Mouse (Mus musculus) 416B (cell line): Measurements from ENCODE around the gene Rgl1.

Experiments used
- DNase-seq: peaks from one replicate; pipeline ENCODE4 v3.0.0; 2011; ENCODE audit warnings: low read depth

Gene Rgl1

DNA sequence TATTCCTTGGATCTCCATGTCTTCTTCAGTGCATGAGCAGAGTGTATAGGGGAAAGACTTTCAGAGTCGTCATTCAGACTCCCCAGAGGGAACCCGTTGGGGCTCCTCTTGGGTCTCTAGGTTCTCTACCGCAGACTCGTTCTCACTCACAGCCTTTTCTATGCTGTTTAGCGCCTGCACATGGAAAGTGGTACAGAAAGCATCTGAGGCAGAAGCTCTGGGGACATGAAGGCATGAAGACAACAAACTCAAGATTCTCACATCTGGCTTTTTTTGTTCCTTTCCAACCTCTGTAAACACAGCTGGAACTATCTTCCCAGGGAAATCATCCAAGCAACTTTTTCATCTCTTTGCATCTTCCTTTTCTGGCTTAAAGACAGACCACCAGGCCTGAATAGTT is 260.0 kb downstream of the Rgl1 start:
- no peak for DNase-seq

DNA sequence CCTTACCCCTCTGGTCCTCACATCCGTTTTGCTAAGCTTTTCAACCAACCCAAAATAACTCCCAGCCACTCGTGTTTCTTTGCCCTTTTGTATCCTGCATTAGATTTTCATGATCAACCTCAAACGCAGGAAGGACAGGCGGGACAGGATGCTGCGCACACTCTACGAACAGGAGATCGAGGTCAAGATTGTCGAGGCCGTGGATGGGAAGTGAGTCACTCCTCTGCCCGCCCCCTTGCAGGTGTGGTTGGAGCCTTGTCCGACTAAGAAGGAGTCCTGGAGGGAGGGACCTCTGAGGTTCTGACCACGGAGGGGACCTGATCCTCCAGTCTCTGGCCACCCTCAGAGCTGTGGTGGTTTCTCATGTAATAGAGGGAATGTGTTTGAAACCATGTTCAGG is 266.3 kb downstream of the Rgl1 start:
- peak; percentile 70 for DNase-seq

DNA sequence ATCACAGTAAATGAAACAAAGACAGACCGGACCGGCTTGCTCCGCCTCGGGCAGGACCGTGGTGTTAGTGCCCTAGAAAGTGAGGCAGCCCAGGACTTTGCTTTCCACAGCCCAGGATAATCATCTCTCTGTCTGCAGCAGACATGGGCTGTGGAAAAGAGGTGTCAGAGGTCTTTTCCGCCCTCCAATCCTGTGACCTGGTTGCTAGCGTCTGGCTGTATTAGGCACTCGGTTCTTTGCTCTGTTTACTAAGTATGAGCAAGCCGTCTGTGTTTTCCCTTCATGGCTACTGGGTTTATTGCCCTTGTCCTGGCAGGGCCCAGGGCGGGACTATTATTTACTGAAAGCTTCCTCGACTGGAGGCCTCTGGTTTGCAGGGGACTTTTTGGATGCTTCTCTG is 268.6 kb downstream of the Rgl1 start:
- DNase-seq: no peak

DNA sequence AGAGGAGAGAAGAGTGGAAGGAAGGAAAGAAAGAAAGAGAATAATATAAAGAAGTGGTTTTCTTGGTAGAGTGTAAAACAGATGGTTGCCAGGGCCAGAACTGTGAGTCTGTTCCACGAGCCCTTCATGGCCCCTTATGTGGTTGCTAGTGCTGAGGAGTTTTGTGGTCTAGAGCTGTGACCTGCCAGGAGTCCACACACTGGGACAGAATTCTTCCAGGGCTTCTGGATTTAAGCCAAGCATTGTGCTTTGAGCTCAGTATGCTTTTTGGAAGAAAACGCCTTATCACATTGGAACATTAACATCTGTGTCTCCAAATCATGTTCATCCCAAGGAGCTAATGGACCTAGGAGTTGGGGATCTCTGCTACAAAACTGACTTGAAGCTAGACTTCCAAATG is 269.3 kb downstream of the Rgl1 start:
- no peak for DNase-seq

DNA sequence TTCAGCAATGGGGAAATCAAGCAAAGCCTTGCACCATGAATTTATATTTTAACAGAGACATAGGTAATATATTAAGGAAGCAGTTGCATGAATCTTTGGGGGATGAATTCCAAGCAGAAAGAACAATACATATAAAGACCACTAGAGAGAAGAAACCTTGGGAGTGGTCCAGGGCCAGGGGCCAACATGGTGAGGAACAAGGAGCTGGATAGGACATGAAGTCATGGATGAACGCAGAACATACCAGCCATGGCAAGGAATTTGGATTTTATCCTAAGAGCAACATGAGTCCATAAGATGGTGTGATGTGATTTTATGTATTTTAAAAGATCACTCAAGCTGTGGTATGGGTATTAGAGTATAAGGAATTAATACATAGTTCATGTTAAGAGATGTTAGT is 273.9 kb downstream of the Rgl1 start:
- DNase-seq: no peak

DNA sequence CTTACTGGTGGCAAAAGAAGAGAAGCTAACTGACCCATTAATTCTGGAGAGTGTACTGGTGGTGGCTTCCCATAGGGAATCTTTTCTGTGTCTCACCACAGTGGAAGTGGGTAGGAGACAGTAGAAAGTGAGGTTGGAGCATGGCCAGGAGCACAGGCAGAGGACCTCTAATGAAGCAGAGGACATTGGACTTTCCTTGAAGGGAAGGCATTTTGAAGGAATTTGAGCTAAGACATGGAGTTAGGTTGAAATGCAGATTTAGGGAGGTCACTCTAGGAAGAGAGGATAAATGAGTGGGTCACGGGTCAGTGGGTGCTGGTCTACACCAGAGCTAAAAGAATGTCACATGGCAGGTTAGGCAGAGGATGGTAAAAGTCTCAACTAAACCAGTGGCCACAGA is 275.3 kb downstream of the Rgl1 start:
- DNase-seq: no peak

DNA sequence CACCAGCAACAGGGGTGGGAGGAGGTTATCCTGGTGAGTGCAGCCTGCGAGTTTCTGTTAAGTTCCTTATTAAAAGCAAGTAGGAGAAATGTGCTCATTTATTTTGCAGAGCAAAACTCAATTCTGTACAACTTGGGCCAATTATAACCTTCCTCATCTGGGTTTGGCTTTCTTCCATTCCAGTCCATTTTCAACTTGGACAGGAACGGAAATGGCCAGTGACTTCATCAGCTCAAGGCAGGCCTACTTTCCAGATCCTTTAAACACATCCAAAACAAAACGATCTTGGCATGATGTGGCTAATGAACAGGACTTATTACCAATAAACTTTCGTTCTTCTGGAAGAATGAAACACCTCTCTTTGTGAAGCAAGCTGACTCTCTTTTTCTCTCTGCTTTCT is 290.0 kb downstream of the Rgl1 start:
- no peak for DNase-seq

DNA sequence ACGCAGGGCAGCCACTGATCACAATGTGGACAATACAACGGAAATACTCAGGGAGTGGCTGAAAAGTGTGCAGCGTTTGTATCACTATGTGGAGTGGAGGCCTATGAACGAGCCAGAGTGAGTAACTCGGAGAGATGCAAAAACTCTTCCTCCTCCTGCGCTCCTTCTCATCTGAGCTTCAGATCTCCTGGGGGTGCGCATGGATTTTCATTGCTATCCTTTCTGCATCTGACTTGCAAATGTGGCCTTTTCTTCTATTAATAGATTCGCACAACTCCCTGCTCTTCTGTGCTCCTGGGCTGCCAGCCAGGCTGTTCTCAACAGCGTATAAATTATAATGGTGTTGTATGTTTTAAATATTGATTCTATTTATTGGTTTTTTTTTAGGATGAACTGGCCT is 297.7 kb downstream of the Rgl1 start:
- DNase-seq: no peak
